Mouse (Mus musculus) adrenal gland, postnatal 4 days (tissue): ENCODE results near the gene Ush2a. TPM values are rescaled to one million over a fixed set of nuclear protein-coding genes. Genes with fewer than 3 reads are reported as not detected.

Experiments used
- DNase-seq, 2 experiments: peaks; one replicate each; pipeline ENCODE4 v3.0.0; 2021 to 2022; ENCODE audit warnings: low spot score in 2 of 2, mixed read lengths in 2 of 2
- total RNA-seq, 2 experiments: library from RNA; stranded (reverse); gene quantifications; 2 replicates each; pipeline ENCODE4 v1.2.3; 2021

The Ush2a gene
- total RNA-seq, 2 experiments from 2014 or later: 0.08 to 0.17 TPM

DNA sequence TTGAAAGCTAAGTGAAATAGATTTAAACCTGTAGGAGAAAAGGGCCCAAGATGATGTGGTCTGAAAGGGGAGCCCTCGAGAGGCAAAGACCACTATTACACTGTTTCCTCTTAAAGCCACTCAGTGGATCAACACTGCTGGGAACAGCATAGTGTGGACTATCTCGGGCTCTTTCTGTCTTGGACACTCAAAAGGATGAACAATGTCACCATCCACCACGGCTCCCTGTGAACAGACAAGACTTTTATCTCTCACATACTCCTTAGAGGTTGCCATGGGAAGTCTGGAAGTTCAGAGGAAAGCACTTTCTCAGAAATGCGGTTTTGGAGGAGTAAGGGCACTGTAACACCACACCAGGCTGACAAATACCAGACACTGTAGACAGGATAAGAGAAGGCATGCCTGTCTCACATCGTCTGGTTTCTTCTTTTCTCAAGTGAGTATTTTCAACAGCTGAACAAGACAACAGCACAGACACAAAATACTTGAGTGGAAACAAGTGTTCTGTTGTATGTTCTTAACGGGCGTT is 124.0 kb downstream of the Ush2a start:
- DNase-seq: no peak

DNA sequence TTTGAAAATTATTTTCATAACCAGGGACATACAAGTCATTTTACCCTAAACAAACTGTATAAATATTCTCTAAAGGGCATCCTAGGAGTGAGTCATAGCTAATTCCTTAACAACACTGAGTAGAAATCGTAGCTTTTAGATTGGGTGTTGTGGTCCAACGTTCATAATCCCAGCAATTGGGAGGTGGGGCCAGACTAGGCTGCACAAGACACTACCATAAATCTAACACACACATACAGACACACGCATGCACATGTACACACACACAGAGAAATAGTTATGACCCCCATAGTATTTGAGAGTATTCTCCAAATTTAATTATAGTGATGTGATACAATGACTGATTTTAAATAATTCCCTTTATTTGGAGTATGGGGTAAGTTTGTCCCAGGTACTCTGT is 125.5 kb downstream of the Ush2a start:
- DNase-seq: no peak

DNA sequence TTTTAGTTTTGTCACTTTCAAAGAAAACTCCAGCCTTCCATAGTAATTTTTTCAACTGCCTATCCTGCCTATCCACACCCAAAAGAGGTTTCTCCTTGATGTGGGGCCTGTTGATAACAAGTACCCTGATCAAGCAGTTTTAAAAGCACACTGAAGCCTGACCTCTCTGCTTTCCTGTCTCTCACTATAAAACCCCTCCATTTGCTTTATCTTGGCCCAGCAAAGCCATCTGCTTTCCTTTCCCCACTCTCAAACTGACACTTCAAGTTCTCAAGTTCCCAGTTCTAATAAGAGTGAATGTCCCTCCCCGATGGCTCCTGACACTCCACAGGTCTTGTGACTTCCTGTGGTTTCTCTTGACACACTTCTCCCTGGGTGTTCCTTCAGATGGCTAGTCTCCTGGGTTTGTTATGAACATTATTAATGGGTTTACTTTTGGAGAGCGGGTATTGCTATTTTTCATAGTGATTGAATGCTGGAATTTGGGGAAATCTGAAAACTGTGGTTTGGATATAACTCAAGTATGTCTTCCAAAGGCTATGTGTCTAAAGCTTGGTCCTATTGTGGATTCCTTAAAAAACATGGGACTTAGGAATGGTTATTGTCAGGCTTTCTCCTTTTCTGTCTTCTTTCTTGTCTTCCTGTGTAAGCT is 126.1 kb downstream of the Ush2a start:
- no peak for DNase-seq

DNA sequence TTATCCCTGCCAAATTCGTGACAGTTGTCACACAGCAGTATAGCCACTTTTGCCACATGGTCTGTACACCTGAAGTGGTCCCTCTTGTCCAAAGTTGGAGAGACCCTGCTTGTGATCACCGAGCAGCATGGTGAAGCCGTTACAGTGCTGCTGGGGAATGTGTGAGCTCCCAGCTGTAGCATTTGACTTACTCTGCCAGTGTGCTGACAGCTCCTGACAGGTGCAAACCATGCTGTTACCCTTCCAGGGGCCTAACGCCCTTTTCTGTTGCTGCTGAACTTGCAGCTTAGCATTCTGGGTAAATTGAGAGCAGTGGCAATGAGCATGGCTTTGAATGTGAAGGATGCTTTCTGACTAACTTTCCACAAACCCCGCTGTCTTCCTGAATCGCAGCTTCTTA is 128.3 kb downstream of the Ush2a start:
- no peak for DNase-seq

DNA sequence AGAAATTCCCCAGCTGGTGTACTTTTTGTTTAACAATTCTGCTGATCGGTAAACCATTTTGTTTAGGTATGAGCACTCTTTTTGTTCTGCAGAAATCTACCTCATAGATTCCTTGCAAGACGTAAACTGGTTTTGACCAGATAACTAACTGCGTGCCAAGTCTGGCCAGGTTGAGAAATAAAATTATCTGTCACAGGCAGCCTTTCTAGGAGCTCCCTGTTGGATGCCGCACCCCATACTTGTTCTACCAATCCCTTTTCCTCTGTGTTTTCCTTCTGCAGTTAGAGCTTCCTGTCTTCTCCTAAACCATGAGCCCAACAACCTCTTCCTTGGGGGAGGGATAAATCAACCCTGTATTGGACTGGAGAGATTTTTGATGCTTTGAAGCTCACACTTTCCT is 145.4 kb downstream of the Ush2a start:
- DNase-seq: no peak

DNA sequence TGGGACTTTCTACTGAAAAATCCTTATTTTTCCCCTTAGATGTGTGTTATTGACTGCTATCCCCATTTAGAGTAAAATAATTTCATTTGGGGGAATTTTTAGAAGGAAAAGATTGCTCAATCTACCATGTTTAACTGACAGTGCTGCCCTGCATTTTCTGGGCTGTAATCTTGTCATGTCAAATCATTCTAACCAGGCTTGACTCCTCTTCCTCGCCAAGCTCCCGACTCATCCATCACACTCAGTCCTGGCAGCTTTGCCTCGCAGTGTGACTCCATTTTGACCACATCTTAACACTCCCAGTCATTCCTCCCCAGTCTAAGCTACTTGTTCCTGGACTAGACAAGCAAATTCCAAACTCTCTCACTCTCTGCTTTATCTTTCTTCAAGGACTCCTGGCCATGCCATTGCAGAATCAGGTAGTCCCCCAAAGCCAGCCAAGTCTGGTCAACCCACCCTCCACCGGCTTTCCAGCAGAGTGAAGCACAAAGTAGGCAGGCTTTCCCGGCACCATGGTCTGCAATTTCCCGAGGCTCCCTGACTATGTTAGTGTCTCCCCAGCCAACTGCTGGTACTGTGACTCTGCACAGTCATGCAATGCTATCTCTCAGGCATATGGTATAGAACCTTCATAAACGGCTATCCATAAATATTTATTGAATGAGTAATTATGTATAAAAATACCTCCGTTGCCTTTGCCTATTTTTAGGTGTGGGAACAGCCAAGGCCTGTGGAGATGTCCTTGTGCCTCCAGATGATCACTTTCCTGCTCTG is 146.0 kb downstream of the Ush2a start:
- DNase-seq: no peak

DNA sequence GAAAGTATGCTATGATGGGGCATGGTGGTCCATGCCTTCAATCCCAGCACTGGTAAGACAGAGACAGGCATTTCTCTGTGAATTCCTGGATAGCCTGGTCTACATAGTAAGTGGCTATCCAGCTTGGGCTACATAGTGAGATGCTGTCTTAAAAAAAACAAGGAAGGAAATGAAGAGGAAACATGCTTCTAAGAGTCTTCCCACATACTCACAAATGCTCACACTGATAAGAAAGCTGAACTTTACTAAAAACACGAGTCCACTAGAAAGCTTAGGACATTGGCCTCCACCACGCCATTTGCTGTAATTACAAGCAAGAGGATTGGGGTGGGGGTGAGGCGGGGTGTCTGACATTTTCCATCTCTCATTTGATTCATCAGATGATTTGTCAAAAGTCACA is 148.7 kb downstream of the Ush2a start:
- DNase-seq: no peak

DNA sequence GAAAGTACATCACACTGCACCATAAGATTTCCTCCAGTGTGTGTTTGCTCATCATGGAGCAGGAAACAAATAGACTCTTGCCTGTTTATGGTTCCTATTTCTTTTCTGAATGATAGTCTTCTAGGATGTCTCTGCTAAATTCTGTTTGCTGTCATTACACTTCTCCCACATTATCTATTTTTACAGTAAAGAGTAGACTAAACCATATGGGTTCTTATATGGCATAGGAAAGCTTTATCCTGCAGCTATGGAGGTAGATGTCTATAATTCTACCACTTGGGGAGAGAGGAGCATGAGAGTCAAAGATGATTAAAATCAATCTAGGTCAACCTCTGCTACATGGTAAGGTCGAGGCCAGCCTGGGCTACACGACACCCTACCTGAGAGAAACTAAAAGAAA is 158.7 kb downstream of the Ush2a start:
- no peak for DNase-seq

DNA sequence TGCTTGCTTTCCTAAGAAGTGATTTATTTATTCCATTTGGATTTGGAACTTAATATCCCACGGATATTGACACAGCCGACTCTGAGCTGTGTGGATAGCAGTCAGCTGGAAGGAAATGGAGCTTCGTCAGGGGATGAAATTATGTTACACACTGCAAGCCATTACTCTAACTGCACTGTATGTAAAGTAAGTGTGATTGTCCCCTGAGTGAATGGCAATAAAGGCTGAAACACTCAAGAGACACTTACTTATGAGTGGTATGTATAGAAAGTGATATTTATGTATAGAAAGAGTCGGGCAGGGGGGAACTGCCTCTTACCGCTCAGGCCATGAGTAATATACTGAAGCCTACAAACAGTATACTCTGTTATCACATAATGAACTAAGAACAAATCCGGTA is 166.3 kb downstream of the Ush2a start:
- no peak for DNase-seq

DNA sequence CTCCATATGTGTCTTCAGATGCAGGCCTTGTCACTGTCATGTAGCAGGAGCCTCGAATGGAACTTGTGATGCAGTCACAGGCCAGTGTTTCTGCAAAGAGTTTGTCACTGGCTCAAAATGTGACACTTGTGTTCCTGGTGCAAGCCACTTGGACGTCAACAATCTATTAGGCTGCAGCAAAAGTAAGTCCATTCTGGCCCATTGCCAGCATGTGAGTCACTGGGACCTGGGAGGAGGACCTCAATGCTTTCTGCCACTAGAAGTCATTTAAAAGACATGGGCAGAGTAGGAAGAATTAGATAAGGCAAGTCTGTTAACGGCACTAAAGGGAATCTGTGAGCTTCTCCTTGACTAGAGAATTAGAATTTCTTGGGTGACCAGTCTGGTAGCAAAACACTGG is 168.9 kb downstream of the Ush2a start:
- DNase-seq: no peak

DNA sequence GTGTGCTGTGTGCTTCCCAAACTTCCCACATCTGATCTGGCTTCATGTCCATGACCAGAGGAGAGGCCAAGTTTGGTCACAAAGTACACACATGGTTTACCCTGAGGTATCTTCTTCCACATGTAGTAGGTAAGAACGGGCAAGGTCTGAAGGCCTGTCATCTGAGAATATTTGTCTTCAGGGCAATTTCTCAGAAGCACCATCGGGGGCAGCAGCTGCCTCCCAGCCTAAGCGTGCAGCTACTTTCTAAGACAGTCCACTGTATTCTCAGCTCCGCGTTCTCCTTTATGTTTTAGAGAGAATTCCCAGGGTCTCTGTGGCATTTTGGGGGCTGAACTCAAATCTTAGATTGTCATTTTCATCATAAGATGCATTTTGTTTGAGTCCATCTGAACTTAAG is 186.1 kb downstream of the Ush2a start:
- no peak for DNase-seq

DNA sequence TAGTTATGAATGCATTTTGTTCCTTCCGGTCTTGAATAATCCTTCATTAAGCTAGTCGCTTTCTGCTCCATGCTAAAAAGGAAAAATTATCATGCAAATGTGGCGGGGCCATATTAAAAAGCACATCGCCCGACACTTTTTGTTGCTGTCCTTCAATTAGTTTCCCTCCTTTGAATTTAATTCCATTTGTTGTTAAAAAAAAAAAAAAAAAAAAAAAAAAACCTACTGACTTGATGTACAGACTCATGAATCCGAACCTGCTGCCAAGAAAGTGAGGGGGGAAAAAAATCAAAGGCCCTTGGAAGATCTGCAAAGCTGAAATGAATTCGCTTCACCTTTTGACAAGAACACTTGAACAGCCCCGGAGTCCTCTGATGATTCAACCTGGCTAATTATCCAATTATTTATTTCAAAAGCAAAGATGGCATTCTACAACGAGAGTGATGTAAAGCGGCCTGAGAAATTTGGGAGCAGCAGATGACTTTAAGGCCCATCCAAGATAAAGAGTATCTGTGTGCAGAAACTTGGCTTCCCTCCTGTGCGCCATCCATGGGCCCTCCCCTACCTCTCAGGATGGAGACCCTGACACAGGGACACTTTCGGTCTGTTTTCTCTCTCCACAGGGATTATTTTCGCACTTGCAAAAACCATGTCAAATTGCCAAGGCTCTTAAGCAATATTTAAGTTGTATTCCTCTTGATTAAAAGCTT is 194.8 kb downstream of the Ush2a start:
- no peak for DNase-seq

DNA sequence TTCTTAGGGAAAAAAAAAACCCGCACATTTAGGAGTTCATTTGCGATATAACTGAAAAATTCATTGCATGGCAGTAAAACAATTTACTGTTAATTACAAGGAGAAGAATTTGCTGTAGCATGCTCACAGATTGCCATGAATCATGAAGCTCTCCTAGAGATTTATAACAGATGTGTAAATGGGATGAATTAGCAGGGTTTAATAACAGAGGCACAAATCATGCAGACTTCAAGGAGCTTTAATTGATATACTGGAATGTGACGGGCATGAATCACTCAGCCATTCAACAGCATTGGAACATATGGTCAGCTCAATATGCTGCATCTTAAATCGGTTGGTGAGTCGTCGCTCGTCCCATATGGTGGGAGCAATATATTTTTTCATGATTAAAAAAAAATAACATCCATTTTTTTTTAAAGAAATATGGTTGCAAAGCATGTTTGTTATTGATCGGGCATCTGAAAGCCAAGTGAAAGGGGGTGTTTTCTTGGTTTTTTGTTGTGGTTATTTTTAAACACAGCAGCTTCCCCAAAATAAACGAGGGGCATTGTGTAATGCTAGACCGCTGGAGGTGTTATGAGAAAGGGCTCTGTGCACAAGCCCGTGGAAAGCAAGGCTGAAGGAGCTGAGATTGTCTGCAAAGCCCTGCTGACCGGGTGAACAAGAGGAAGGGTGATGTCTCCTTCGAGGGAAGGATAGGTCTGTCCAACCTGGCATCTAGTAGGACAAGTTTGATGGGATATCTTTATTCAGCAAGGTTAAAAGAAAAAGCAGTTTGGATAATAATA is 195.6 kb downstream of the Ush2a start:
- no peak for DNase-seq

DNA sequence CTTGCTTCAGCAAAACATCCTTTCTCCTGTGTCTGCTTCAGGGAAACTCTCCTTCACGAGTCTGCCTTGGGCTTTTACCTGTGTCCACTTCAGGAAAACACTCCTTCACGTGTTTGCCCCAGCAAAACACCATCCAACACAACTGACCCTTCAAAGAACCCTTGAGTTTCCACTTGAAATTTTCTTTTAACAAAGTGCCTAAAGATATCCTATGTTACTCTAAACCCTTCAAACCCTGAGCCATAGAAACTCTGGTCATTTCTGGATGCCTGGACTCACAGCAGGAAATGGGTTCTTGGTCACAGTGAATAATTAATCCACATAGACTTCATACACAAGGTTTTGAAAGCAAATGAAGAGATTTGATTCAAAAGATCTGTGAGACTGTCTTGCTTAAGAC is 199.4 kb downstream of the Ush2a start:
- no peak for DNase-seq

DNA sequence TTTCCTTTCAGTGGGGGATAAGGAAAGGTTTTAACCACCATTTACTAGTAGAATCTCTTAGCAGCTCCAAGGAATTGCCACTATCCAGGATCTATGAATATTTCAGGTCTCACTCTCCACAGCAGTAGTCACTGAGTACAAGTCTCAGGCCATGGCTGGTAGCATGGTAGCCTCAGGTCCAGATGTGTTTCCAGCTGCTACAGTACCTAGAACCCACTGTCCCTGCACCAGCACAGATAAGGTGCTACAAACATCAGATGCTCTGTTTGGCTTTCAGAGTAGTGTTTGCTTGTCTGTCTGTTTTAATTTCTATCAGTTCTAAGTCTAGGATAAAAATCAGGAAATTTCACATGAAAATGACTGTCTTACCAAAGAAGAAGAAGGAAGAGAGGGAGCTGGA is 202.8 kb downstream of the Ush2a start:
- DNase-seq: no peak

DNA sequence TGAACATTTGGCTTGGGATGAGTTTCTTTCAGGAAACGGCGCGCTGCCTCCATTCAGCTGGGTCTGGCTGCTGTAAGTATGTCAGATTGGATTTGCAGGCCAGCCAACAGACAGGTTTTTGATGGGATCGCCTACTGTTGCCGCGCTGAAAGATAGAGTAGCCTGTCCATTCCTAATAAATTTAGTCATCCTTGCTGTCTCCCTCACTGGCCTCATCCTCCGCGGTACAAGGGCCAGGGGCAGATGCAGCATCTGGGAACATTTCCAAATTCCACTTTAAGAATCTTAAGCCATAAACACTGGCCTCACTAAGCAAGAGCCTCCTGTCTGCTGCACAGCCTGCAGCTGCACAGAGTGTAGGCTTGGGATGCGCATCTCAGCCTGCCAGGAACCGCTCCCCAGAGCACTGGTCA is 206.6 kb downstream of the Ush2a start:
- DNase-seq: no peak

DNA sequence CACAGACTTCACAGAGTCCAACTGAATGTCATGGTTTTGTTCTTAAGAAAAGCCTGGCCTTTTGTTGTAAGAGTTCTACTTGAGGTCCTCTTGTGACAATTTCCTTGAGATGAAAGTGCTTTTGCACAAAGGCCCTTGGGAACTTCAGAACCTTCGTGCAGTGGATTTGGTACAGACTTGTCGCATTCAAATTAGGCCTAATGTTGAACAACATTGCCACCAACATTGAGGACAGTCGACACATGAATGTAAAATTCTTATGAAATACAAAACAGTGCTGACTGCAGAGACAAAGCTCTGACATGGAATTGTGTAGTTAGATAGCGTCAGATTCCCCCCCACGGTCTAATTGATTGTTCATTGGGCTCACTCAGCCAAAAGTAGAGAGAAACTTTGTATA is 243.1 kb downstream of the Ush2a start:
- no peak for DNase-seq

DNA sequence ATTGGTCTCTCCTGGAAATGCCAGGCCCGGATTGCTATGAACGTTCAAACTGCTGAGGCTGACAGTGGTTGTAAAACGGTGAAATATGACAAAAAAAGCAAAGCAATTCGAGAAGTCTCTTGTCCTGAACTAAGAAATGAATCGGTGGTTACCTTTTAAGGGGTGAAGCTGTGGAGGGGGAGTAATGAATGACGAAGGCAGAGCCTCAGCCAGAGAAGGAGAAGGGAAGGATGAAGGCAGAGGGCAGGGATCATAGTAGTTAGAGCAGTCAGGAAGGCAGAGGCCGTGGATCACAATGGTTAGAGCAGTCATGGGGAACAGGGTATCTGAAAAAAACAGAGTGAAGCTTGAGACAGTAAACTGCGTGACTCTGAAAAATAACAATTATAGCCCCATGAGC is 257.0 kb downstream of the Ush2a start:
- DNase-seq: no peak

DNA sequence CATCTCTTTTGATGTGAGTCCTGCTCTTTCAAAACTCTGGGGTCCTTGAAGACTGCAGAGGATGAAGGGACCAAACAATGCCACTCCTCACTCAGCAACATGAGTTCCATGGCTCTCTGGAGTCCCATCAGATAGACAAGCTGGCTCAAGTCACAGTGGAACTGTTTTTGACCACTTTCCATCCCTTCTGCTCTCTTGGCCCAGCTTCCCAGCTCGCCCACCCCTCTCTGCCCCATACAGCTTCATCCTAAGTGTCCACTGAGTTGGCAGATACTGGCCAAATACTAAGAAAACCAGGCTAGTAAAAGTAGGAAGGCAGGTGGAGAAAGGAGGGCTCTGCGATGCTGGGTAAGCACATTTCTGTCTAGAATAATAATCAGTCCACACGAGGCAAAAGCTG is 265.6 kb downstream of the Ush2a start:
- DNase-seq: no peak

DNA sequence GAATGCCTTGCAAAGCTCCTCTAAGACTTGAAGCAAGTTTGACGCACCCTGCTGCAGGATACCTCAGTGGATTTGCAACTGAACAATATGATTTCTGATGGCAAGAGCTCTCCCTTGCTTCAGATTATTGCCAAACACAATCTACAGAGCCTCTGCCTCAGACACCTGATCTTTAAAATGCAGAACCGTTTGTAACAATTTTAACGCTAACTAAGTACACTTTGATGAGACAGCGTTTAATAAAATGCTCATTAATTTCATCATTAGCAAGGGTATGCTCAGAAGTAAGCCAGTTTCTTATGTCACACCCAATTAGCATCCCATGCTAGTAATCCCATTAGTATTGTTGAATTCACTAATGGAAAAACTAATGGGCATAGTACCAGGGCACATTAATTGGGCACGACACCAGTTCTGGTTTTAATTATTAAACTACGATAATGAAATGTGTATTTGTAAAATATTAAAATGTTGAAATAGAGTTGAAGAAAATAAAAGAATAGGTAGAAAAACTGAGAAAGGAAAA is 267.8 kb downstream of the Ush2a start:
- no peak for DNase-seq

DNA sequence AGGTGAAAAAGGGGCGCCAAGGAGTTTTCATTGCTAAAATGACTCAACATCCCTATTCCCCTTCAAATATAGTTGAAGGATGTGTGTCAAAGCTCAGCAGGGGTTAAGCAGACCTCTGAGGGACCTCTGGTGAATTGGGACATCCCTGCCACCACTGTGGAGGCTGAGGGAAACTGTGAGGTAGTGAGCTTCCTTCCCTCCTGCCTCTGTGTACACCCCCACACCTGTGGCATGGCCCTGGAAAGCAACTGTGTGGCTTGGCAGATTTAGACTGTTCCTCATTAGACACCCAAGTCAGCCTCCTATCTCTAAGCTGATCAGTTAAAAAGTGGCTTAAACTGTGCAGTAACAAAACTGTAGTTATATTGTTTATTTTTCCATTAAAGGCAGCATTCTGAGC is 275.2 kb downstream of the Ush2a start:
- DNase-seq: no peak
